Mouse (Mus musculus) kidney, adult 2 months (tissue): ENCODE measurements around the gene Sec23a.

Experiments used
- CTCF ChIP-seq: fragments of 200-500 bp; conservative IDR thresholded peaks from 2 replicates; pipeline ENCODE4 v1.5.1; 2011; ENCODE audit warnings: low read depth, mild to moderate bottlenecking, control low read depth, low read length, moderate library complexity, mixed read lengths; ENCODE audit not compliant: insufficient read depth, insufficient read length
- POLR2A ChIP-seq: fragments of 200-500 bp; IDR thresholded peaks from one replicate; pipeline ENCODE4 v1.6.1; 2011; ENCODE audit warnings: low read depth, low read length, control low read depth

- TF ChIP-seq CTCF, result peak; percentile 66
- TF ChIP-seq POLR2A, result no peak
Measured at GRCm38 (mm10) chr12:58964583-58964982, 47.2 kb downstream of the Sec23a start.
